Mouse (Mus musculus) lung, postnatal 0 days (tissue): ENCODE measurements at regions not wholly inside any gene's neighbourhood (a gene's known extent, or its start where the extent isn't known, plus 50 kb on each side); places are given as distances from the start of the nearest gene placed in this dataset.
A peak's percentile ranks its signal among the peaks of the same experiment; 100 is the strongest.

Experiments used
- CTCF ChIP-seq: IDR thresholded peaks from 2 replicates; pipeline ENCODE4 v1.5.1; 2016; ENCODE audit warnings: antibody characterized with exemption, mild to moderate bottlenecking
- EP300 ChIP-seq: IDR thresholded peaks from 2 replicates; pipeline ENCODE4 v1.6.1; 2016; ENCODE audit warnings: antibody characterized with exemption, mild to moderate bottlenecking, control low read depth

- TF ChIP-seq CTCF (no peak), EP300 (peak; percentile 87)
These were observed 240.0 kb upstream of the Nr2f2 start for GRCm38 (mm10) chr7:70606511-70606910.
